In genomic region chr9:71709199-71709598, GRCm38 (mm10) we compare ENCODE assay signal across 19 mouse cellular contexts.
DNase-seq lines count a peak whose midpoint lies in the region; ATAC-seq and TF ChIP-seq lines count a peak whose summit lies in the region.
"Had no signal": no experiment of that assay in that cellular context is flagged by ENCODE, and none has a peak within 500 bp of the region (broad histone marks: within the 10 kb centered on the region; RNA-seq: fewer than 3 reads in every experiment).

No protein-coding gene starts in this region.

- WGBS in heart, postnatal 0 days = 18% methylated on average over 11 of the region's 11 CpGs
- WGBS in liver, postnatal 0 days (ENCODE audit: insufficient replicate concordance) = 32% methylated on average over 11 of the region's 11 CpGs
- WGBS in embryonic facial prominence, embryonic 10.5 days = 89% methylated on average over 11 of the region's 11 CpGs

- peak; percentile 45 for ATAC-seq in heart, postnatal 0 days (ENCODE audit: insufficient read depth, low read depth)
- peak; percentile 38 for ATAC-seq in liver, postnatal 0 days
- ATAC-seq: CD4-positive, CD25-positive, alpha-beta regulatory T cell, adult 4 months; forebrain, embryonic 14.5 days; hindbrain, embryonic 16.5 days; midbrain, embryonic 13.5 days had no signal

- H3K4me3 ChIP-seq in heart, postnatal 0 days (ENCODE audit: low read depth, low read length) = no peak overlapping the region
- no peak overlapping the region for H3K4me3 ChIP-seq in liver, postnatal 0 days (ENCODE audit: low read depth, low read length)
- H3K4me3 ChIP-seq in embryonic facial prominence, embryonic 10.5 days = no peak overlapping the region
- H3K4me3 ChIP-seq: gastrocnemius, adult 2 months; heart, adult 2 months; kidney, embryonic 15.5 days; layer of hippocampus, adult 2 months; midbrain, embryonic 13.5 days had no signal

- H3K36me3 ChIP-seq in heart, postnatal 0 days (replicated peaks; ENCODE audit: control insufficient read depth, insufficient read depth, low read length) = peaks cover 18% of the 10 kb centered on the region; the same call in 1 of the 2 replicates
- no peaks in the 10 kb centered on the region for H3K36me3 ChIP-seq in liver, postnatal 0 days (replicated peaks; ENCODE audit: insufficient read depth, low read length)
- H3K36me3 ChIP-seq in embryonic facial prominence, embryonic 10.5 days (replicated peaks) = peaks cover 11% of the 10 kb centered on the region
- H3K36me3 ChIP-seq: midbrain, embryonic 13.5 days had no signal

- H3K27ac ChIP-seq in heart, postnatal 0 days (ENCODE audit: low read depth) = no peak overlapping the region
- H3K27ac ChIP-seq in liver, postnatal 0 days (ENCODE audit: low read depth) = no peak overlapping the region
- no peak overlapping the region for H3K27ac ChIP-seq in embryonic facial prominence, embryonic 10.5 days (replicated peaks)
- H3K27ac ChIP-seq: gastrocnemius, adult 2 months; heart, adult 2 months; kidney, embryonic 15.5 days; layer of hippocampus, adult 2 months; midbrain, embryonic 13.5 days had no signal

- no peak overlapping the region for H3K9ac ChIP-seq in heart, postnatal 0 days (replicated peaks; ENCODE audit: low read depth, low read length)
- no peak overlapping the region for H3K9ac ChIP-seq in liver, postnatal 0 days (replicated peaks)
- H3K9ac ChIP-seq: kidney, embryonic 15.5 days; midbrain, embryonic 13.5 days had no signal

- no peaks in the 10 kb centered on the region for H3K27me3 ChIP-seq in heart, postnatal 0 days (ENCODE audit: control insufficient read depth, insufficient read depth, low read length)
- no peaks in the 10 kb centered on the region for H3K27me3 ChIP-seq in liver, postnatal 0 days (ENCODE audit: insufficient read depth, low read length)
- H3K27me3 ChIP-seq in embryonic facial prominence, embryonic 10.5 days (replicated peaks; ENCODE audit: low read depth, poor library complexity, severe bottlenecking) = no peaks in the 10 kb centered on the region
- H3K27me3 ChIP-seq: kidney, embryonic 15.5 days; midbrain, embryonic 13.5 days had no signal

- H3K4me1 ChIP-seq in heart, postnatal 0 days (ENCODE audit: control insufficient read depth, insufficient read depth) = peaks cover 13% of the 10 kb centered on the region
- H3K4me1 ChIP-seq in liver, postnatal 0 days (ENCODE audit: insufficient read depth) = peaks cover 8% of the 10 kb centered on the region
- peaks cover 9% of the 10 kb centered on the region for H3K4me1 ChIP-seq in embryonic facial prominence, embryonic 10.5 days
- H3K4me1 ChIP-seq: midbrain, embryonic 13.5 days had no signal

- H3K9me3 ChIP-seq in heart, postnatal 0 days (replicated peaks; ENCODE audit: control insufficient read depth, low read length) = no peaks in the 10 kb centered on the region
- H3K9me3 ChIP-seq in liver, postnatal 0 days (ENCODE audit: low read length) = no peaks in the 10 kb centered on the region
- no peaks in the 10 kb centered on the region for H3K9me3 ChIP-seq in embryonic facial prominence, embryonic 10.5 days
- H3K9me3 ChIP-seq: kidney, embryonic 15.5 days; midbrain, embryonic 13.5 days had no signal

- H3K4me2 ChIP-seq in heart, postnatal 0 days (ENCODE audit: low read depth, low read length) = no peak overlapping the region; the same call in 1 of the 2 replicates
- H3K4me2 ChIP-seq in liver, postnatal 0 days (ENCODE audit: low read depth, low read length) = peak overlapping the region; percentile 32; the same call in 1 of the 2 replicates
- H3K4me2 ChIP-seq: kidney, embryonic 15.5 days; midbrain, embryonic 13.5 days had no signal

- TF ChIP-seq EP300 in heart, postnatal 0 days (IDR thresholded peaks at IDR 0.05; ENCODE audit: low read depth) = 0 out of 2 replicates have a peak, but pooled peaks have one; percentile 49
- TF ChIP-seq EP300 in liver, postnatal 0 days (IDR thresholded peaks at IDR 0.05; ENCODE audit: low read depth) = peak; percentile 15; the same call in 1 of the 2 replicates

- peak; percentile 9 for DNase-seq in lung, postnatal 10 days
- no peak for DNase-seq in lung, postnatal 4 days
- DNase-seq in c-Kit-positive CD71-positive TER-119-negative erythroid progenitor cells, embryonic 14.5 days (ENCODE audit: low read depth) = peak; percentile 50
- DNase-seq in heart, postnatal 0 days (ENCODE audit: low spot score) = peak; percentile 50
- DNase-seq in liver, postnatal 0 days = no peak
- no peak for DNase-seq in layer of hippocampus, postnatal 25 days (ENCODE audit: extremely low spot score in 1 of 2, low spot score in 1 of 2)
- DNase-seq in embryonic facial prominence, embryonic 10.5 days (ENCODE audit: low spot score) = no peak
- no peak for DNase-seq in adipocyte (ENCODE audit: low spot score)
- DNase-seq: cerebellum, adult 2 months; gastrocnemius, adult 2 months; spleen, adult 18-20 months; thymus, adult 18-20 months had no signal

- TF ChIP-seq CTCF in heart, postnatal 0 days (IDR thresholded peaks at IDR 0.05; ENCODE audit: low read depth) = no peak
- no peak for TF ChIP-seq CTCF in liver, postnatal 0 days (IDR thresholded peaks at IDR 0.05; ENCODE audit: low read depth)

Comparison
In these comparisons a context has a peak if more than half of its experiments do, and no peak if none do; other contexts are left out.
1. DNase-seq: peak in lung, postnatal 10 days (single experiment), c-Kit-positive CD71-positive TER-119-negative erythroid progenitor cells, embryonic 14.5 days (single experiment) and heart, postnatal 0 days (single experiment); none in lung, postnatal 4 days (0 of 2), liver, postnatal 0 days (single experiment), layer of hippocampus, postnatal 25 days (0 of 2), embryonic facial prominence, embryonic 10.5 days (single experiment) and adipocyte (single experiment).